Mouse (Mus musculus): Measurements from ENCODE around the gene Tmsb4x. TPM values are rescaled to one million over a fixed set of nuclear protein-coding genes. Genes with fewer than 3 reads are reported as not detected.

The Tmsb4x gene
- 1,654 TPM for polyA plus RNA-seq (2014; fragmentation: Illumina TruSeq; extraction: RNeasy Lipid Tissue Mini Kit (QIAGEN cat#74804); ENCODE audit: low read depth, low replicate concordance)

DNA sequence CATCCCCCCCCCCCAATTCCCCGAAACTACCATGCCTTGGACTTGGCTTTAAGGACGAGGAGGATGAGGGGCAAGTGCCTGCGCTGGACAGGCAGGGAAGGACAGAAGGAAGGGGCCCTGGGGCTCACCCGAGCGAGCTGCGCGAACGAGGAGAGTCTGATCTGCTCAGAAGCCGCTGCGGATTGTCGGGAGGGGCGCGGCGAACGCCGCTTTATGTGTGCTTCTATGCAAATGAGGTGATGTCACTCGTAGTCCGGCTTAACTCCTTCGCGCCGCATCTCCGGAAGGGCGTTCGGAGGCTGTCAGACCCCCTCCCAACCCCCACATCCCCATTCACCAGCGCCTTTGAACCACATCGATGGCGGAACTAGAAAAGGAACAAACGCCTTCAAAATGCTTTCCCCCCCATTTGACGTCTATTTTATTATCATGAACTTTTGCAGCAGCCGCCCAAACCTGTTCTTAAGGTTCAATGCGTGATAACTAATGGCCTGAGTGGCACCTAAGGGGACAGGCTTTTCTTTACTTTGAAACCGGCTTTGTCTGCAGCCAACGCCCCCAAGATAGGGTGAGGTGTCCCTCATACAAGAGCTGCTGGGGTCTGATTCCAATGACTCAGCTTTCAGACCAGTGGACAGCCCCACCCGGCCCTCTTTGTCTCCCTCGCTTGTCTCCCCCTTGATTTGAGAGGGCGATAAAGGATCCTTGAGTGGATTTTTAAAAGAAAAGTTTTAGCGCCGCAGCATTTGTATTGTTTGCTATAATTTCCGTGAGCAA, at the start of gene Tmsb4x:
Gene Tmsb4x (minus strand): TSS at position 338 of the 777 bp plus-strand sequence.

Other genes with a start within 250 kb of the Tmsb4x start
- gene Tlr8, start 55.0 kb upstream of the Tmsb4x start, polyA plus RNA-seq (2014; fragmentation: Illumina TruSeq; extraction: RNeasy Lipid Tissue Mini Kit (QIAGEN cat#74804); ENCODE audit: low read depth, low replicate concordance), result 5.4 TPM
- gene Tlr7, start 121.2 kb upstream of the Tmsb4x start, polyA plus RNA-seq (2014; fragmentation: Illumina TruSeq; extraction: RNeasy Lipid Tissue Mini Kit (QIAGEN cat#74804); ENCODE audit: low read depth, low replicate concordance), result 8.6 TPM
- gene Prps2, start 173.4 kb upstream of the Tmsb4x start, polyA plus RNA-seq (2014; fragmentation: Illumina TruSeq; extraction: RNeasy Lipid Tissue Mini Kit (QIAGEN cat#74804); ENCODE audit: low read depth, low replicate concordance), result 84.1 TPM